Mouse (Mus musculus): ENCODE data around the gene Mroh2a.

GRCm38 (mm10) chr1:88250023-88250422 is 23.2 kb downstream of the Mroh2a start:
- no peak for TF ChIP-seq CTCF (conservative IDR thresholded peaks at IDR 0.05; ENCODE audit: insufficient read depth, insufficient read length, low read depth, low read length)
- no peak for TF ChIP-seq POLR2A (IDR thresholded peaks at IDR 0.05; ENCODE audit: low read depth, low read length)

All from kidney, adult 2 months (tissue).